Mouse (Mus musculus) thymus, postnatal 36 days (tissue): ENCODE measurements around the gene Fis1.

ENCODE experiments used
- DNase-seq, 2 experiments: peaks; one replicate each; pipeline ENCODE4 v3.0.0; 2022; ENCODE audit warnings: mixed read lengths in 2 of 2

The Fis1 gene

GRCm38 (mm10) chr5:136970703-136971102 lies 17.6 kb downstream of the Fis1 start:
- peak; percentile 63 for DNase-seq

- no peak for DNase-seq
Observed at GRCm38 (mm10) chr5:136973670-136974069, 20.6 kb downstream of the Fis1 start.

GRCm38 (mm10) chr5:136977769-136978168 lies 24.7 kb downstream of the Fis1 start:
- no peak for DNase-seq

- DNase-seq = no peak
Observed at GRCm38 (mm10) chr5:136979762-136980161, 26.7 kb downstream of the Fis1 start.

GRCm38 (mm10) chr5:136980974-136981373 lies 27.9 kb downstream of the Fis1 start:
- no peak for DNase-seq

GRCm38 (mm10) chr5:136982338-136982930 lies 29.4 kb downstream of the Fis1 start:
- DNase-seq = peak; percentile 39 to 42

GRCm38 (mm10) chr5:136984828-136985227 lies 31.8 kb downstream of the Fis1 start:
- DNase-seq = no peak

GRCm38 (mm10) chr5:136986695-136987137 lies 33.6 kb downstream of the Fis1 start, which contains the start of gene Plod3:
Gene Plod3, plus strand, starts transcription at chr5:136987019.
- DNase-seq = peak; percentile 93 to 97

GRCm38 (mm10) chr5:136987138-136987933 lies 34.3 kb downstream of the Fis1 start:
- peak in 1 of 2 experiments; percentile 77 for DNase-seq

- peak in 1 of 2 experiments; percentile 26 for DNase-seq
Observed at GRCm38 (mm10) chr5:136987934-136988271, 34.8 kb downstream of the Fis1 start, which contains the start of gene Znhit1. Gene Znhit1, minus strand, starts transcription at chr5:136988021.

- DNase-seq = no peak
Observed at GRCm38 (mm10) chr5:136988420-136988819, 35.3 kb downstream of the Fis1 start.

- no peak for DNase-seq
Observed at GRCm38 (mm10) chr5:136989801-136990200, 36.7 kb downstream of the Fis1 start.

GRCm38 (mm10) chr5:136999449-136999848 lies 46.4 kb downstream of the Fis1 start:
- no peak for DNase-seq

- DNase-seq = no peak
Observed at GRCm38 (mm10) chr5:137000612-137001011, 47.5 kb downstream of the Fis1 start.

GRCm38 (mm10) chr5:137007276-137007675 lies 54.2 kb downstream of the Fis1 start:
- DNase-seq = no peak

GRCm38 (mm10) chr5:137009988-137010387 lies 56.9 kb downstream of the Fis1 start:
- DNase-seq = peak in 1 of 2 experiments; percentile 24

GRCm38 (mm10) chr5:137012401-137012950 lies 59.4 kb downstream of the Fis1 start:
- DNase-seq = no peak
